Mouse (Mus musculus) CD4-positive, CD25-positive, alpha-beta regulatory T cell, adult 9 weeks (primary cell): ENCODE results near the gene Pld4. TPM values are rescaled to one million over a fixed set of nuclear protein-coding genes. Genes with fewer than 3 reads are reported as not detected.

ENCODE experiments used
- polyA plus RNA-seq: library from polyadenylated mRNA; unstranded; fragments of 100-300 nt; shearing (Covaris generic); gene quantifications from one replicate; pipeline ENCODE4 v1.2.1, GENCODE M21; 2017

Gene Pld4
- polyA plus RNA-seq, result 2.5 TPM

DNA sequence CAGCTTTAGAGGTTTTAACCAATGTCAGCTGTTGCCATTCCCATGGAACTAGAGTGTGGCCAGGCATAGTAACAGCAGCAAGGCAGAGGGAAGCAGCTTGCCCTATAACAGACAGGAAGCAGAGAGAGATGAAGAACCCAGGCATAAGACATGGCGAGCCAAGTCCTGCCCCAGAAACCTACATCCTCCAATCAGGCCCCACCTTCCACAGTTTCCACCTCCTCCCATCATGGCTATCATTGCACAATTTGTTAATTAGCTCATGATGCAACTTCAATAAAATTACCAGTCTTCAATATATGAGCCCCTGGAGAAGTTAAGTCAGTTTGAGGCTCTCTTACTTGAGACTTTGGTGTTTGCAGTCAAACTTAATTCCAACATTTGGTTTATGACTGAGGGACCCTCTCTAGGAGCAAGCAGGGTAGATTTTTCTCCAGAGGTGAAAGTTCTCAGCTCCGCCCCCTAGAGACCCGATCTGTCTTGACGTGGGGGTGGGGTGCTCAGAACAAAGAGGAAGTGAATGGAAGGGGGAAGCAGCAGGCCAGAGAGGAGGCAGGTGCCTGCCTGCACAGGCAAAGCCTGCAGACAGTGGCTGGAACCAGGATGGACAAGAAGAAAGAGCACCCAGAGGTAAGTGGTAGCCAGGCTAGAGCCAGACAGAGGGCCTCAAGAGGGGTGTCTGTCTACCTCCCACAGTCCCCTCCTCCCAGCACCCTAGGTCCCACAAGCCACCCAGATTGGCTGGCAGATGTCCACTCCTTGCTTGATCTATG, at the start of gene Pld4:
Pld4 (plus strand) TSS at position 502 of the 773 bp plus-strand sequence.

DNA sequence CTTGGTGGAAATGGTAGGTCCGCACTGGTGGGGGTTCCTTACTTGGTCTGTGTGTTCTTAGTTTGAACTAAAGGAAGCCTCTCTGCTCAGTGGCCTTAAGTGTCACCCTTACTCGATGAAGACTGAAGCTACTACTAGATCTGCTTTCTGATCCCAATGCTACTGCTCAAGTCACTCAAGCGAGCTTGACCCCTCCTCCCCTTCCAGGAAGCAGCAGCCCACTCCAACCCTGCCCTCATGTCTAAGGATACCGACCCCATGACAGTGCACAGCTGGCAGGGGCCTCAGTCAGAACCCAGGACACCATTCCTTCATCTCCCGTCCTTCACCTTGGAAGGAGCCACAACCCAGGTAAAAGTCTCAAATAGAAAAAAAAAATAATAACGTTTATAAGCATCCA, 40.2 kb upstream of the Pld4 start, which contains the start of gene Cep170b:
Cep170b (plus strand) TSS at position 240 of the 400 bp plus-strand sequence.

DNA sequence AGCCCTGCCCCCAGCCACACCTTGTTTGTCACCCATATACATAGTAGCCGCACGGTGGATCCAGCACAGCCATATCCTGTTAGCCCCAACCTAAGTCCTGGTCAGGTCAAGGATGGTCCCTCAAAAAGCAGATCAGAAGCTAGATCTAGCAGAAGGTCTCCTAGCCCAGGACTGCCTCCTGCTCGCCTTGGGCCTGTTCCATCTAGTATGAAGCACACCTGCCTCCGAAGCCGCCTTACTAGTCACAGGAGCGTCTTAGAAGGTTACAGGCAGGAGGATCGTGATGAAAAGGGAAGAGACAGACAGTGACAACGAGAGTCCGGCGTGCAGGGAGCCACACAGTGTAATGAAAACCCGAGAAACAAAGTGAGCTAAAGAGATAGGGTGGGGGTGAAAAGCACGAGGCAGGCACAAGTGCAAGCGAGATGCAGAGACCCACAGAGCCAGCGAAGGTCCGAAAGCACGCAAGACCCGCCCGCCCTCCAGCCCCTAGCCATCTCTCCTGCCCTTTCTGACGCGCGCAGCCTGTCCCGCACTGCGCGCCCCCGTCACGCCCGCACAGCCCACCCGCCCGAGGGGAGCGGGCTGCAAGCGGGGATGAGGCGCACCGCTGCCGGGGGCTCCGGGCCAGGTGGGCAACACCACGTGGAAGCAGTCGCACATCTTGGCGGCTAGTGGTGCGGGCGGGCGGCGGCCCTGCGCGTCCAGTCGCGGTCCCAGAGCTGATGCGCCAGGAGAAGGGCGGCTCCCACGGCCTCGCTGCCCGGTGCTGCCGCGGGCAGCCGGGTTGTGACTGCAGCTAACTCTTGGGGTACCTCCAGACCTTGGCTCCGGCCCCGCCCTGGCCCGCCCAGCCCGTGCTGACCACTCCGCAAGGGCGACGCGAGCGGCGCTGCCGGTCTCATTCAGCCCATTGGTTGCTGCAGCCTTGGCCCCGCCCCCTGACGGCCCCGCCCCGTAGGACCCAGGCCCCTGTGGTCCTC, 41.7 kb downstream of the Pld4 start, which contains the start of gene Ahnak2:
Ahnak2 (minus strand) TSS at position 794 of the 983 bp plus-strand sequence.

DNA sequence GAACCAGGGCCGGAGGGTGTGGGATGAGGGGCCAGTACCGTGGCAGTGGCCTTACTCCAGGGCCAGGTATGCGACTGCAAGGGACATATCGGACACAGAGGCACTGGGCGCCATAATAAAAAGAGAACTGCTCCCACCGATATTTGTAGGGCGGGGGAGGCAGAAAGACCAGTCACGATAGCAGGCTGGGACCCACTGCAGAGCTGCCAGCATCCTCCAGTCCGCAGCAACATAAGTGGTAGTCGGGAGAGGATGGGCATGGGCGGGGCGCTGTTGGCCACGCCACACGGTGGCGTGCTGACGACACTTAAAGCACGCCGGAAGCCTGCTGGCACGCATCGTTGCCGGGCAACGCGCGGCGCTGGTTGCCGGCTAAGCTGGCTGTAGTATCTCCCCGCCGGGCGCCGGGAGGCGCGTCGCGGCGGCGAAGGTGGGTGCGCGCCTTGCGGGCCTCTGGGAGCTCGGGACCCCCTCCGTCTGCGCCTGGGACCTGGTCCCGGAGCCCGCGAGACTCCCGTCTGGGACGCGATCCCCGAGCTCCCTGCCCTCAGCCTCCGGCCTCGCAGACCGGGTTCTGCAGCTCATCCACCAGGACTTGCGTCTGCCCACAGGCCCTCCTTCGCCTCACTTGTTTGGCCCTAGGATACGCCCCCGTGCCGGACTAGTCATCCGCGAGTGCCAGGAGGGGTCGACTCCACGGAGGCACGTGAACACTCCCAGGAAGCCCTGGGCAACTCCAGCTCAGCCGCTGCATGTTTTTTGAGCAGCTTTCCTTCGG, 48.3 kb downstream of the Pld4 start, which contains the start of gene Clba1:
Clba1 (plus strand) TSS at position 351 of the 778 bp plus-strand sequence.

Other genes with a start within 250 kb of the Pld4 start
- gene Tmem179, start 243.9 kb upstream of the Pld4 start, polyA plus RNA-seq, result not detected
- gene Inf2, start 171.9 kb upstream of the Pld4 start, polyA plus RNA-seq, result 14.0 TPM
- gene Adssl1, start 140.6 kb upstream of the Pld4 start, polyA plus RNA-seq, result 2.9 TPM
- 43.4 TPM for gene Siva1, start 116.0 kb upstream of the Pld4 start, polyA plus RNA-seq
- gene Akt1, start 85.8 kb upstream of the Pld4 start, polyA plus RNA-seq, result 7.5 TPM
- gene Zbtb42, start 81.8 kb upstream of the Pld4 start, polyA plus RNA-seq, result 1.3 TPM
- 2.7 TPM for gene Cep170b, start 40.2 kb upstream of the Pld4 start, polyA plus RNA-seq
- not detected for gene Ahnak2, start 42.0 kb downstream of the Pld4 start, polyA plus RNA-seq
- gene Clba1, start 48.3 kb downstream of the Pld4 start, polyA plus RNA-seq, result not detected
- 94.4 TPM for gene Cdca4, start 68.8 kb downstream of the Pld4 start, polyA plus RNA-seq
- 45.1 TPM for gene Gpr132, start 107.6 kb downstream of the Pld4 start, polyA plus RNA-seq
- 3.5 TPM for gene Jag2, start 169.1 kb downstream of the Pld4 start, polyA plus RNA-seq
- 66.8 TPM for gene Nudt14, start 181.5 kb downstream of the Pld4 start, polyA plus RNA-seq
- gene Btbd6, start 215.8 kb downstream of the Pld4 start, polyA plus RNA-seq, result 4.8 TPM
- gene Brf1, start 240.0 kb downstream of the Pld4 start, polyA plus RNA-seq, result 18.8 TPM